Mouse (Mus musculus) erythroblast, embryonic 14.5 days (primary cell): ENCODE results near the gene Pcx.

Experiments
- GATA1 ChIP-seq: IDR thresholded peaks from 2 replicates; pipeline ENCODE4 v1.6.1; 2012; ENCODE audit warnings: low read length, inconsistent platforms, mixed read lengths
- TAL1 ChIP-seq: IDR thresholded peaks from 3 replicates; pipeline ENCODE4 v1.6.1; 2012; ENCODE audit warnings: low read length, inconsistent platforms, mixed read lengths

- TF ChIP-seq GATA1 (no peak), TAL1 (no peak)
Measured at GRCm38 (mm10) chr19:4625179-4625828, 115.0 kb downstream of the Pcx start, which contains the start of gene Rce1.
